Mouse (Mus musculus): ENCODE measurements around the gene Mettl5. TPM values are rescaled to one million over a fixed set of nuclear protein-coding genes. Genes with fewer than 3 reads are reported as not detected.
"Not testable (repeated sequence)": the region's sequence is repeated elsewhere in the genome, so short reads cannot be mapped to it uniquely, and the experiment has no call there.

The Mettl5 gene
- polyA plus RNA-seq (2014; fragmentation: Nextera tagmentation; extraction: Ambion mirVana): 41.5 and 45.1 TPM in 2 replicates

- Histone ChIP-seq H3K27ac (ENCODE audit: low read depth) (peak within 1 kb of the TSS; percentile 72), H3K27me3 (ENCODE audit: insufficient read depth, low read length) (no peaks in the 10 kb centered on the region), H3K4me1 (ENCODE audit: insufficient read depth) (no peaks in the 10 kb centered on the region), H3K9me3 (ENCODE audit: low read depth, low read length) (no peaks in the 10 kb centered on the region), H3K9ac (peak within 1 kb of the TSS; percentile 89), H3K4me2 (peak within 1 kb of the TSS; percentile 67), H3K4me3 (ENCODE audit: low read depth, low read length) (peak within 1 kb of the TSS; percentile 65), H3K36me3 (ENCODE audit: insufficient read depth) (no peaks in the 10 kb centered on the region)
- DNase-seq (peak; percentile 95), ATAC-seq (ENCODE audit: insufficient read depth) (peak; percentile 95)
- WGBS: 2% methylated on average over 45 of the region's 45 CpGs
- TF ChIP-seq CTCF (IDR thresholded peaks at IDR 0.05; ENCODE audit: low read depth): peak; percentile 79
These were observed at the start of gene Mettl5 for GRCm38 (mm10) chr2:69885451-69886305. Gene Mettl5, minus strand, starts transcription at chr2:69885615.

- no peak for TF ChIP-seq CTCF (IDR thresholded peaks at IDR 0.05; ENCODE audit: low read depth)
- no peaks in the 10 kb centered on the region for H3K27me3 ChIP-seq (ENCODE audit: insufficient read depth, low read length)
These were observed 39.5 kb upstream of the Mettl5 start for GRCm38 (mm10) chr2:69924943-69925342.

GRCm38 (mm10) chr2:69917301-69917700, 31.9 kb upstream of the Mettl5 start:
- Histone ChIP-seq H3K36me3 (ENCODE audit: insufficient read depth) (peaks cover 31% of the 10 kb centered on the region), H3K4me2 (no peak overlapping the region), H3K4me1 (ENCODE audit: insufficient read depth) (no peaks in the 10 kb centered on the region)

More at GRCm38 (mm10) chr2:69924943-69925342, 39.5 kb upstream of the Mettl5 start:
- WGBS: 83% methylated on average over 3 of the region's 3 CpGs
- Histone ChIP-seq H3K4me1 (ENCODE audit: insufficient read depth) (no peaks in the 10 kb centered on the region), H3K4me3 (ENCODE audit: low read depth, low read length) (no peak overlapping the region), H3K27ac (ENCODE audit: low read depth) (no peak overlapping the region), H3K36me3 (ENCODE audit: insufficient read depth) (peaks cover 35% of the 10 kb centered on the region), H3K4me2 (no peak overlapping the region), H3K9ac (no peak overlapping the region), H3K9me3 (ENCODE audit: low read depth, low read length) (no peaks in the 10 kb centered on the region)
- DNase-seq: no peak
- no peak for ATAC-seq (ENCODE audit: insufficient read depth)

GRCm38 (mm10) chr2:69912801-69913200, 27.4 kb upstream of the Mettl5 start:
- H3K4me3 ChIP-seq (ENCODE audit: low read depth, low read length): no peak overlapping the region
- H3K27me3 ChIP-seq (ENCODE audit: insufficient read depth, low read length): no peaks in the 10 kb centered on the region
- WGBS: 59% methylated on average over 2 of the region's 2 CpGs
- DNase-seq (no peak), ATAC-seq (ENCODE audit: insufficient read depth) (no peak)
- H3K27ac ChIP-seq (ENCODE audit: low read depth): no peak overlapping the region
- no peaks in the 10 kb centered on the region for H3K9me3 ChIP-seq (ENCODE audit: low read depth, low read length)
- H3K4me2 ChIP-seq: no peak overlapping the region
- H3K36me3 ChIP-seq (ENCODE audit: insufficient read depth): peaks cover 10% of the 10 kb centered on the region
- TF ChIP-seq CTCF (IDR thresholded peaks at IDR 0.05; ENCODE audit: low read depth): no peak
- no peaks in the 10 kb centered on the region for H3K4me1 ChIP-seq (ENCODE audit: insufficient read depth)
- H3K9ac ChIP-seq: no peak overlapping the region

More at GRCm38 (mm10) chr2:69917301-69917700, 31.9 kb upstream of the Mettl5 start:
- H3K9me3 ChIP-seq (ENCODE audit: low read depth, low read length): no peaks in the 10 kb centered on the region
- no peak overlapping the region for H3K4me3 ChIP-seq (ENCODE audit: low read depth, low read length)
- 71% methylated on average over 3 of the region's 3 CpGs for WGBS
- H3K27me3 ChIP-seq (ENCODE audit: insufficient read depth, low read length): no peaks in the 10 kb centered on the region
- DNase-seq (no peak), ATAC-seq (ENCODE audit: insufficient read depth) (no peak)
- no peak overlapping the region for H3K27ac ChIP-seq (ENCODE audit: low read depth)
- no peak overlapping the region for H3K9ac ChIP-seq
- no peak for TF ChIP-seq CTCF (IDR thresholded peaks at IDR 0.05; ENCODE audit: low read depth)

GRCm38 (mm10) chr2:69907394-69907793, 22.0 kb upstream of the Mettl5 start:
- H3K36me3 ChIP-seq (ENCODE audit: insufficient read depth); DNase-seq; H3K9ac ChIP-seq; H3K9me3 ChIP-seq (ENCODE audit: low read depth, low read length); H3K4me2 ChIP-seq; H3K27me3 ChIP-seq (ENCODE audit: insufficient read depth, low read length); H3K27ac ChIP-seq (ENCODE audit: low read depth); H3K4me1 ChIP-seq (ENCODE audit: insufficient read depth); H3K4me3 ChIP-seq (ENCODE audit: low read depth, low read length); ATAC-seq (ENCODE audit: insufficient read depth): not testable (repeated sequence)
- 88% methylated on average over 4 of the region's 4 CpGs for WGBS

GRCm38 (mm10) chr2:69903541-69903940, 18.1 kb upstream of the Mettl5 start:
- DNase-seq (no peak), ATAC-seq (ENCODE audit: insufficient read depth) (no peak)
- H3K27me3 ChIP-seq (ENCODE audit: insufficient read depth, low read length): no peaks in the 10 kb centered on the region
- H3K4me2 ChIP-seq: no peak overlapping the region
- 93% methylated on average over 3 of the region's 3 CpGs for WGBS
- H3K4me3 ChIP-seq (ENCODE audit: low read depth, low read length): no peak overlapping the region
- H3K9me3 ChIP-seq (ENCODE audit: low read depth, low read length): no peaks in the 10 kb centered on the region
- peaks cover 10% of the 10 kb centered on the region for H3K36me3 ChIP-seq (ENCODE audit: insufficient read depth)
- TF ChIP-seq CTCF (IDR thresholded peaks at IDR 0.05; ENCODE audit: low read depth): no peak
- H3K27ac ChIP-seq (ENCODE audit: low read depth): no peak overlapping the region
- no peaks in the 10 kb centered on the region for H3K4me1 ChIP-seq (ENCODE audit: insufficient read depth)
- no peak overlapping the region for H3K9ac ChIP-seq
